Mouse (Mus musculus) stomach, embryonic 14.5 days (tissue): Measurements from ENCODE around the gene Tfec. TPM values are rescaled to one million over a fixed set of nuclear protein-coding genes. Genes with fewer than 3 reads are reported as not detected.
A peak's percentile ranks its signal among the peaks of the same experiment; 100 is the strongest.

Experiments used
- ATAC-seq: fragments of 200-750 bp; cut with Nextera tagmentation; 2 replicates; pipeline ENCODE4 v1.8.0; 2017; ENCODE audit warnings: low read depth, moderate TSS enrichment; ENCODE audit not compliant: insufficient number of reproducible peaks, insufficient read depth, low FRiP score
- H3K27ac ChIP-seq: fragments of 300-500 bp; sonication (generic); 2 replicates; pipeline ENCODE4 v1.5.1; 2014; ENCODE audit warnings: mild to moderate bottlenecking, low read length, moderate library complexity, mixed read lengths
- H3K27me3 ChIP-seq: fragments of 300-500 bp; sonication (generic); 2 replicates; pipeline ENCODE4 v1.6.1; 2014; ENCODE audit warnings: low read length, control low read depth, mixed read lengths; ENCODE audit not compliant: control insufficient read depth, insufficient read depth
- H3K36me3 ChIP-seq: fragments of 300-500 bp; sonication (generic); 2 replicates; pipeline ENCODE4 v1.6.1; 2014; ENCODE audit warnings: mild to moderate bottlenecking, control low read depth, low read length, moderate library complexity, mixed read lengths; ENCODE audit not compliant: control insufficient read depth, insufficient read depth
- H3K4me1 ChIP-seq: fragments of 300-500 bp; sonication (generic); 2 replicates; pipeline ENCODE4 v1.6.1; 2014; ENCODE audit warnings: low read length, control low read depth, mixed read lengths; ENCODE audit not compliant: control insufficient read depth, insufficient read depth
- H3K4me2 ChIP-seq: fragments of 300-500 bp; sonication (generic); replicated peaks from 2 replicates; pipeline ENCODE4 v1.6.1; 2014; ENCODE audit warnings: low read depth, low read length, control low read depth
- H3K4me3 ChIP-seq: fragments of 300-500 bp; sonication (generic); 2 replicates; pipeline ENCODE4 v1.5.1; 2014; ENCODE audit warnings: low read depth, low read length, control low read depth
- H3K9ac ChIP-seq: fragments of 300-500 bp; sonication (generic); replicated peaks from 2 replicates; pipeline ENCODE4 v1.6.1; 2014; ENCODE audit warnings: low read depth, mild to moderate bottlenecking, control low read depth, low read length, moderate library complexity, mixed read lengths
- H3K9me3 ChIP-seq: fragments of 300-500 bp; sonication (generic); 2 replicates; pipeline ENCODE4 v1.6.1; 2016; ENCODE audit warnings: low read depth, low read length, control low read depth; ENCODE audit not compliant: control insufficient read depth
- WGBS: fragments of 180-500 bp; shearing (Covaris S2); extraction: QIAGEN DNeasy Blood & Tissue Kit; methylation state at CpG from one replicate; pipeline ENCODE4 v1.1.7; 2014; 5-methylcytosine and 5-hydroxymethylcytosine counted together
- polyA plus RNA-seq: library from polyadenylated mRNA; unstranded; fragments of >200 nt; fragmentation: Nextera tagmentation; extraction: Ambion mirVana; gene quantifications from 2 replicates; pipeline ENCODE4 v1.2.1, GENCODE M21; 2014

Gene Tfec
- 2.1 and 2.2 TPM in 2 replicates for polyA plus RNA-seq

- H3K4me1 ChIP-seq, result no peaks in the 10 kb centered on the region
- H3K9me3 ChIP-seq, result no peaks in the 10 kb centered on the region
- H3K4me2 ChIP-seq, result no peak within 1 kb of the TSS
- no peak within 1 kb of the TSS for H3K27ac ChIP-seq
- no peak within 1 kb of the TSS for H3K4me3 ChIP-seq
- 78% methylated on average over 7 of the region's 7 CpGs for WGBS
- H3K27me3 ChIP-seq, result no peaks in the 10 kb centered on the region
- ATAC-seq, result no peak
- no peak within 1 kb of the TSS for H3K9ac ChIP-seq
- H3K36me3 ChIP-seq, result no peaks in the 10 kb centered on the region
Measured at GRCm38 (mm10) chr6:16898251-16898862, at the start of gene Tfec. Tfec (minus strand) TSS chr6:16898441.

DNA sequence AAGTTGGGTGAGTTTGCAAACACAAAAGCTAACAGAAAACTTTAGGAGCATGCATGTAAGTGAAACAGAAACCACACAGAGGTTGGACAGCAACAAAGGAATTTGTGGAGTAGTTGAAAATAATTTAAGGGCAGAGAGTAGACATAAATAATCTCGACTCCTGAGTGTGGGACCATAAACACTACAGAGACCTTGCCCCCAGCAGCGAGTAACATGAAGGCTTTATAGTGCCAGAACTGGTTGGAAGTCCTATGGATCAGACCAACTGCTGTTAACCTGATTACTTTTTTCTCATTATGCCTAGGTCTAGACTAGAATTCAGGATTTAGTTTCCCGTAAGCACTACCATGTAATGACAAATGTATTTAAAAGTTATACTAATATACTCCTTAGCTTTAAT is 49.6 kb upstream of the Tfec start:
- whole genome bisulfite sequencing, result 51% methylated on average over 3 of the region's 3 CpGs
- no peak overlapping the region for H3K4me3 ChIP-seq
- no peak for ATAC-seq

DNA sequence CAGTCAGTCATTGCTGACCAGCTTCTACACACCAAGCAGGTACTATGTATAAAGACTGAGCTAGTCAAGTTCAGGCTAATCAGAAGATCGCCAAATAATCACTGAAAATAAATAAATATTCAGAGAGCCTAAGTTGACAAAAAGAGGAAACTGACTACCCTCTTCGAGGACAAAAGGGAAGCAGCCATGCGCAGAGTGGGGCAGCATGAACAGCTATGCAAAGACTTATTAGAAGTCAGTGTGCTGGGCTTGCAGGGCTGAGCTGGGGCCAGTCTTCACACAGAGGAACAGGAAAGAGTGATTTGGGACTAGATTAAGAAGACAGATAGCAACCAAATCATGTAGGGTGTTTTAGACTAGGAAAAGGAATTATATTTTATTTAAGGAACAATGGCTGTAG is 45.3 kb upstream of the Tfec start:
- Histone ChIP-seq H3K4me1 (no peaks in the 10 kb centered on the region), H3K27ac (no peak overlapping the region), H3K4me2 (no peak overlapping the region), H3K9me3 (no peaks in the 10 kb centered on the region), H3K27me3 (no peaks in the 10 kb centered on the region), H3K36me3 (no peaks in the 10 kb centered on the region), H3K4me3 (no peak overlapping the region), H3K9ac (no peak overlapping the region)
- ATAC-seq, result no peak
- WGBS, result 82% methylated on average over 3 of the region's 3 CpGs

More for the DNA sequence above, 49.6 kb upstream of the Tfec start:
- Histone ChIP-seq H3K4me2 (no peak overlapping the region), H3K36me3 (no peaks in the 10 kb centered on the region), H3K4me1 (no peaks in the 10 kb centered on the region), H3K9me3 (no peaks in the 10 kb centered on the region), H3K9ac (no peak overlapping the region), H3K27me3 (no peaks in the 10 kb centered on the region), H3K27ac (no peak overlapping the region)

- no peak overlapping the region for H3K27ac ChIP-seq
- H3K36me3 ChIP-seq, result no peaks in the 10 kb centered on the region
- ATAC-seq, result no peak
- WGBS, result 67% methylated on average over 4 of the region's 4 CpGs
- H3K4me3 ChIP-seq, result no peak overlapping the region
- no peak overlapping the region for H3K9ac ChIP-seq
- H3K9me3 ChIP-seq, result no peaks in the 10 kb centered on the region
- no peaks in the 10 kb centered on the region for H3K27me3 ChIP-seq
- no peaks in the 10 kb centered on the region for H3K4me1 ChIP-seq
- no peak overlapping the region for H3K4me2 ChIP-seq
Measured at GRCm38 (mm10) chr6:16942433-16942832, 44.2 kb upstream of the Tfec start.

DNA sequence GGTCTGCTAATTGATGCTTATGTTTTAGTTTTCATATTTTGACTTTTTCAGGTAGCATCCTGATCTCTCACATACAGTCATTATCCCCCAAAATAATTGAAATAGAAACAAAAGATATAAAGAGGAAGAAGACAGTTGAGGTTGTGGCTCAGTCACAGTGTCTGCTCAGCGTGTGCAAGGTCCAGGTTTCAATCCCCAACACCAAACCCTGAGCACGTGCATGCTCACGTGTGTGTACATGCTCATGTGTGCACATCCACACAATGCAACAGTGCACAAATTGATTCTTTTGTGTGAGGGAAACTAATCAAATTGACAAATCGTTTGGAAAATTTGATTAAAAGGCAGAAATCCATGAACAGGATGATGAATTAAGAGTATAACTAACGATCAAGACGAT is 32.8 kb upstream of the Tfec start:
- H3K4me3 ChIP-seq, result no peak overlapping the region
- H3K4me2 ChIP-seq, result no peak overlapping the region
- H3K4me1 ChIP-seq, result no peaks in the 10 kb centered on the region
- no peaks in the 10 kb centered on the region for H3K36me3 ChIP-seq
- H3K27ac ChIP-seq, result no peak overlapping the region
- ATAC-seq, result no peak
- WGBS, result 78% methylated on average over 6 of the region's 6 CpGs
- no peaks in the 10 kb centered on the region for H3K9me3 ChIP-seq
- no peaks in the 10 kb centered on the region for H3K27me3 ChIP-seq
- no peak overlapping the region for H3K9ac ChIP-seq

DNA sequence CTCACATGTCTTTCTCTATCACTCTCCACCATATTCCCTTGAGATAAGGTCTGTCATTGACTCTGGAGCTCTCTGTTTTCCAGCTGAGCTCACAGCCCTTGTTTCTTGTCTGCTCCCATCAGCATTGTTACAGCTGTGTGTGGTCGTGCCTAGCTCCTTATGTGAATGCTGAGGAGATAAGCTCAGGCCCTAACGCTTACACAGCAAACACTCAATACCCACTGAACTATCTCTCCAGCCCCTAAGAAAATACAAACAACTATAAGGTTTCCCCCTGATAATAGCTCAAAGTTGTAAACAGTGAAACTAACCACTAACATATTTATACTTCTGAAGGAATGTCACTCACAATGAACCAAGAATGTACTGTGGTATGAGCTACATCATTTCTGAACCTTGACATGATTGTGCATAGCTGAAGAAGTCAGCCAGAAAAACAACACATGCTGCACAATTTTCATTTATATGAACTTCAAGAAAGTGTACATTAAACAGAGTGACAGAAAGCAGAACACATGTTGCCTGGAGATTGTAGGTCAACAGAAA is 21.9 kb upstream of the Tfec start:
- no peak overlapping the region for H3K4me2 ChIP-seq
- no peak for ATAC-seq
- no peak overlapping the region for H3K27ac ChIP-seq
- H3K27me3 ChIP-seq, result no peaks in the 10 kb centered on the region
- H3K4me1 ChIP-seq, result no peaks in the 10 kb centered on the region
- no peak overlapping the region for H3K4me3 ChIP-seq
- no peaks in the 10 kb centered on the region for H3K36me3 ChIP-seq
- no peak overlapping the region for H3K9ac ChIP-seq
- WGBS, result 24% methylated on average over 2 of the region's 2 CpGs
- no peaks in the 10 kb centered on the region for H3K9me3 ChIP-seq

DNA sequence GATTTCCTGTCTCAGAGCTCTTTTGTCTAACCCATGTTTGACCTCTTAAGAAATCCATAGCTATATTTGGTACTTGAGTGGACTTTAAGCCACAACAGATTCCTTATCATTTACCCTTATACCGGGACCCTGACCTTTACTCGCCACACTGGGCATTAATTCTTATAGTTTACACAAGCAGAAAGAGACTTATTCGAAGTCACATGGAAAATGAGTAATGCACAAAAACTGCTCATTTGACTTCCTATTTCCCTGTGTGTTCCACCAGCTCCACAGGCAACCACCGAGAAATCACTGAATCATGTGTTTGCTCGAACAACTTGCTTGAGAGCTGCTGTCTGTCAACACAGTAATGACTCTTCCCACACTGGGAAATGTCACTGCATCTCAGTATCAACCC is 6.4 kb downstream of the Tfec start:
- Histone ChIP-seq H3K4me1 (no peaks in the 10 kb centered on the region), H3K27me3 (no peaks in the 10 kb centered on the region), H3K4me3 (no peak overlapping the region), H3K27ac (no peak overlapping the region), H3K36me3 (no peaks in the 10 kb centered on the region), H3K4me2 (no peak overlapping the region), H3K9me3 (no peaks in the 10 kb centered on the region), H3K9ac (no peak overlapping the region)
- ATAC-seq, result 0 out of 2 replicates have a peak, but pooled peaks have one; percentile 14
- WGBS, result 21% methylated on average over 5 of the region's 5 CpGs

GRCm38 (mm10) chr6:16883537-16884307 is 14.5 kb downstream of the Tfec start:
- Histone ChIP-seq H3K36me3 (no peaks in the 10 kb centered on the region), H3K27me3 (no peaks in the 10 kb centered on the region), H3K4me3 (no peak overlapping the region), H3K9me3 (no peaks in the 10 kb centered on the region), H3K27ac (no peak overlapping the region), H3K4me1 (no peaks in the 10 kb centered on the region), H3K9ac (no peak overlapping the region), H3K4me2 (no peak overlapping the region)
- ATAC-seq, result no peak
- 62% methylated on average over 5 of the region's 5 CpGs for WGBS
